Mouse (Mus musculus) spleen, adult 2 months (tissue): ENCODE measurements around the gene Dock8.

ENCODE experiments used
- CTCF ChIP-seq: fragments of 200-500 bp; IDR thresholded peaks from 2 replicates; pipeline ENCODE4 v1.5.1; 2011; ENCODE audit warnings: mild to moderate bottlenecking, inconsistent platforms; ENCODE audit not compliant: insufficient read depth, insufficient read length, insufficient replicate concordance; ENCODE audit errors: extremely low read depth
- POLR2A ChIP-seq: fragments of 200-500 bp; IDR thresholded peaks from 2 replicates; pipeline ENCODE4 v1.6.1; 2011; ENCODE audit warnings: low read depth, low read length, inconsistent platforms

- TF ChIP-seq POLR2A (no peak), CTCF (no peak)
These were observed 95.8 kb downstream of the Dock8 start for GRCm38 (mm10) chr19:25095135-25095534.
